Comparison of ENCODE assay signal across 8 mouse cellular contexts in genomic region chr8:126661511-126662142, GRCm38 (mm10).
A peak's percentile ranks its signal among the peaks of the same experiment; 100 is the strongest.
DNase-seq lines count a peak whose midpoint lies in the region; ATAC-seq and TF ChIP-seq lines count a peak whose summit lies in the region.

No protein-coding gene starts in this region.

- no peak for TF ChIP-seq POLR2A in cerebellum, adult 2 months (IDR thresholded peaks at IDR 0.05; ENCODE audit: borderline replicate concordance, insufficient read depth, low read length)
- TF ChIP-seq POLR2A in myocyte (IDR thresholded peaks at IDR 0.05; ENCODE audit: insufficient read length, low read depth): no peak

- H3K36me3 ChIP-seq in forebrain, embryonic 12.5 days (replicated peaks): no peaks in the 10 kb centered on the region
- H3K36me3 ChIP-seq in intestine, embryonic 15.5 days: no peaks in the 10 kb centered on the region
- no peaks in the 10 kb centered on the region for H3K36me3 ChIP-seq in myocyte (ENCODE audit: control insufficient read depth, insufficient read depth)

- H3K79me2 ChIP-seq in myocyte (ENCODE audit: control insufficient read depth, insufficient read depth): no peaks in the 10 kb centered on the region

- no peak overlapping the region for H3K27ac ChIP-seq in cerebellum, adult 2 months (ENCODE audit: insufficient read depth, low read length)
- H3K27ac ChIP-seq in forebrain, embryonic 12.5 days: peak overlapping the region; percentile 90
- H3K27ac ChIP-seq in intestine, embryonic 15.5 days: peak overlapping the region; percentile 90

- peak overlapping the region; percentile 47 for H3K4me2 ChIP-seq in forebrain, embryonic 12.5 days
- H3K4me2 ChIP-seq in intestine, embryonic 15.5 days (replicated peaks): peak overlapping the region; percentile 33
- peak overlapping the region; percentile 70 for H3K4me2 ChIP-seq in myocyte (ENCODE audit: low read depth)

- H3K27me3 ChIP-seq in cerebellum, adult 2 months (ENCODE audit: control insufficient read depth, insufficient read depth, low read length): no peaks in the 10 kb centered on the region
- H3K27me3 ChIP-seq in forebrain, embryonic 12.5 days: no peaks in the 10 kb centered on the region
- H3K27me3 ChIP-seq in intestine, embryonic 15.5 days (replicated peaks): no peaks in the 10 kb centered on the region
- no peaks in the 10 kb centered on the region for H3K27me3 ChIP-seq in myocyte (ENCODE audit: control insufficient read depth, insufficient read depth, insufficient read length)

- H3K4me3 ChIP-seq in cerebellum, adult 2 months (replicated peaks; ENCODE audit: insufficient read depth, low read depth, low read length): no peak overlapping the region
- H3K4me3 ChIP-seq in forebrain, embryonic 12.5 days (replicated peaks): no peak overlapping the region
- no peak overlapping the region for H3K4me3 ChIP-seq in intestine, embryonic 15.5 days (replicated peaks)
- no peak overlapping the region for H3K4me3 ChIP-seq in myocyte

- 49% methylated on average over 14 of the region's 14 CpGs for WGBS in cerebellum, adult 2 months
- 36% methylated on average over 14 of the region's 14 CpGs for WGBS in forebrain, embryonic 12.5 days
- WGBS in intestine, embryonic 15.5 days: 20% methylated on average over 14 of the region's 14 CpGs

- no peak overlapping the region for H3ac ChIP-seq in myocyte (ENCODE audit: control insufficient read depth, insufficient read length)

- H3K9me3 ChIP-seq in forebrain, embryonic 12.5 days: no peaks in the 10 kb centered on the region
- H3K9me3 ChIP-seq in intestine, embryonic 15.5 days: no peaks in the 10 kb centered on the region

- H3K9ac ChIP-seq in forebrain, embryonic 12.5 days: 0 out of 2 replicates have a peak overlapping the region, but pooled peaks have one; percentile 25
- 0 out of 2 replicates have a peak overlapping the region, but pooled peaks have one; percentile 21 for H3K9ac ChIP-seq in intestine, embryonic 15.5 days

- no peak for TF ChIP-seq CTCF in cerebellum, adult 2 months (IDR thresholded peaks at IDR 0.05; ENCODE audit: borderline replicate concordance, insufficient read depth, low read depth, low read length)

- 0 out of 2 replicates have a peak, but pooled peaks have one; percentile 10 for ATAC-seq in forebrain, embryonic 12.5 days (ENCODE audit: low FRiP score)
- ATAC-seq in intestine, embryonic 15.5 days: peak; percentile 29
- no peak for ATAC-seq in megakaryocyte, adult 5-6 weeks (ENCODE audit: poor library complexity, severe bottlenecking)

- peak; percentile 57 to 69 for DNase-seq in cerebellum, adult 2 months
- DNase-seq in cerebellum, postnatal 4 days (ENCODE audit: low spot score in 2 of 2): no peak
- peak; percentile 85 for DNase-seq in NIH3T3 (ENCODE audit: low read depth)
- DNase-seq in frontal cortex, postnatal 25 days (ENCODE audit: low spot score in 2 of 2): no peak

- peaks cover 21% of the 10 kb centered on the region for H3K4me1 ChIP-seq in cerebellum, adult 2 months (ENCODE audit: control insufficient read depth, insufficient read depth, low read length)
- H3K4me1 ChIP-seq in forebrain, embryonic 12.5 days: peaks cover 74% of the 10 kb centered on the region
- peaks cover 60% of the 10 kb centered on the region for H3K4me1 ChIP-seq in intestine, embryonic 15.5 days (replicated peaks)

TF ChIP-seq in myocyte, 11 proteins besides CTCF, POLR2A, EP300 and RAD21:
- TF ChIP-seq MYOG (IDR thresholded peaks at IDR 0.05; ENCODE audit: control insufficient read depth in 1 of 3, insufficient read depth in 1 of 3, insufficient read length in 2 of 3, low read depth in 2 of 3) (no peak), E2F4 (IDR thresholded peaks at IDR 0.05; ENCODE audit: insufficient read depth) (no peak), REST (IDR thresholded peaks at IDR 0.05; ENCODE audit: insufficient read depth, insufficient read length) (no peak), MYOD1 (IDR thresholded peaks at IDR 0.05; ENCODE audit: control insufficient read depth in 1 of 3, insufficient read length in 2 of 3, low read depth in 2 of 3) (no peak), TCF12 (IDR thresholded peaks at IDR 0.05; ENCODE audit: insufficient read depth, poor library complexity, severe bottlenecking) (no peak), USF1 (IDR thresholded peaks at IDR 0.05; ENCODE audit: low read depth) (no peak), CEBPB (IDR thresholded peaks at IDR 0.05; ENCODE audit: insufficient read depth, poor library complexity, severe bottlenecking) (no peak), TCF3 (IDR thresholded peaks at IDR 0.05; ENCODE audit: insufficient read length, low read depth) (no peak), MAX (IDR thresholded peaks at IDR 0.05; ENCODE audit: low read depth) (no peak), POLR2AphosphoS2 (IDR thresholded peaks at IDR 0.05; ENCODE audit: insufficient read length, low read depth) (no peak), SRF (IDR thresholded peaks at IDR 0.05; ENCODE audit: control insufficient read depth, insufficient read length, low read depth) (no peak)

Comparison
In these comparisons a context has a peak if more than half of its experiments do, and no peak if none do; other contexts are left out.
1. DNase-seq: peak in cerebellum, adult 2 months (2 of 2) and NIH3T3 (single experiment); none in cerebellum, postnatal 4 days (0 of 2) and frontal cortex, postnatal 25 days (0 of 2).
2. Peak in every context shown above with its lines, with median percentiles within 50 percentile points of each other: H3K4me2 ChIP-seq.